Mouse (Mus musculus) urinary bladder, postnatal 4 days (tissue): ENCODE measurements around the gene Kcna5.

Experiments
- DNase-seq, 2 experiments: peaks; one replicate each; pipeline ENCODE4 v3.0.0; 2021 to 2022; ENCODE audit warnings: low spot score in 2 of 2

The Kcna5 gene

DNA sequence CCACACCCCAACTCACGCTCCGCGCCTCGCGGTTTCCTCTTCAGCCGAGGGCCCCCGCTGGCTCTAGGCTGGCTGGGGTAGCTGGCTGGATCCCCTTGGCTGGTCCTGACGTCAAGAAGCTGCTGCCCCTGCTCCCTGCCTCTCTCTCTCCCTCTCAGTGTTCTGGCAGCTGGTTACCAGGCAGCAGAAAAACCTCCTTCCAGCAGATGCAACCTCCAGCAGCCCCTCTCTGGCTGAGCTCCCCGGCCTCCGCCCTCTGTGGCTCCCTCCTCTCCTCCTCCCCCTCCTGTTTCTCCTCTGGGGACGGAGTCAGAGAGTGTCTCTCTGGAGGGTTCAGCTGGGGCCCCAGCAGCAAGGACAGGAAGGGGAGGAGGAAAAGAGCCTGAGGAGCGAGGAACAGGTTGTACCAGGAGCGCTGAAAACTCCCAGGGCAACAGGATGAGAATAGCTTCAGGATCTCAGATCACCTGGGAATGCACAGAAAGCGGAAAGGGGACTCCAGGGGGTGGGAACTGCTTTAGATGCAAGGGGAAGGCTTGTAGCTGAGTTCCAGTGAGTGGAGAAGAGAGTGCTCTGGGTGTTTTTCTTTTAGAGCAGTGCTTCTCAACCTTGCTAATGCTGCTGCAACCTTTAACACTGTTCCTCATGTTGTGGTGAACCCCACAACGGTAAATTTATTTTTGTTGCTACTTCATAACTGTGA, at the start of gene Kcna5:
Gene Kcna5 (minus strand): TSS at position 205 of the 703 bp plus-strand sequence.
- DNase-seq, result peak in 1 of 2 experiments; percentile 36

DNA sequence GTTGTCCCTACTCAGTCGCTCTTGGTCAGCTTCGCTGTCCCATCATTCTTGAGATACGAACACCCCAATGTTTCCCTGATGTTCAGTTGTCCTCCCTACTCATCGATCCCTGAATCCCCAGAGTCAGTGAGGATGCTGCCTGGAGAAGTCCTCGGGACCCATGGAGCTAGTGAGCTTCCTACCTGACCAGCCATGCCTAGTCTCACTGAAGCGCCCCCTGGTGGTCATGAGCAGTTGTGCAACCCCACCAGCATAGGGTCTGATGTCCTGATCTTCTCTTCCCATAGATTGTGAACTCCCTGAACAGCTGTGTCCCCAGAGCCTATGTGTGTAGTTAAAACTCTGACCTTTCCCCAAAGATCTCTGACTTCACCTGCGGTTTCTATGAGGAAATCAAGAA, 47.9 kb upstream of the Kcna5 start:
- DNase-seq, result no peak

DNA sequence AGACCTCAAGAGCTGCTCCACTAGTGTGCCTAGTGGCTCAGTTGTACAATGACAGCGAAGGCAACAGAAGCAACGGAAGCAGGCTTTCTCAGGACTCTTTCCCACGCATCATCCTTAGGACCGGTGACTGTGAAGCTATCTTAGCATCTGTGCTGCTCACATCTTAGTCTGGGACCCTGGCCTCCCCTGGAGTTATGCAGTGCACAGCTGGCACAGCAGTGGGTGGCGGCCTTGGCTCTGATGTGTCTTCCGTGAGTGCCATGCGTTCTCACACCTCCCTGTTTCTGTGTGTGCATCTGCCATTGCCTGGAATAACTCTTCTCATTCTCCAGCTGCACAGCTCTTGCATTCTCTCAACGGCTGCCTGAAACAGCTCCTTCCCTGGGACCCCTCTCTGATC, 46.4 kb upstream of the Kcna5 start:
- no peak for DNase-seq

DNA sequence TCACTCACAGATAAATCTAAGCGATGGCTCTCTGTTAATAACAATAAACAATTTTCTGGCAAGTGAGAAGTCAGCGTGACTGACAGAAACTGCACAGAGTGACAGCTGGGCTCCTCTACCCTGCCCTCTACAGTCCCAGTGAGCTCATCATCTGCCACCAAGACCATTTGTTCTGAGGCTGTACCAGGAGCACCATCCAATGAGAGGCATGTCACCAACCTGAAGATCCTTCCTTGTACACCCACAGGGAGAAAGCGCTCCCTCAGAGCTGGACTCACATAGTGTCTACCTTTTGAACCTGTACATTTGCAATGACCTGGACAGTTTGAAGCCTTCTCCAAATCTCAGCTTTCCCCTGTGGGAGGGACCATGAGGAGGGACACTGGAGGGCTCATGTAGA, 45.4 kb upstream of the Kcna5 start:
- no peak for DNase-seq

DNA sequence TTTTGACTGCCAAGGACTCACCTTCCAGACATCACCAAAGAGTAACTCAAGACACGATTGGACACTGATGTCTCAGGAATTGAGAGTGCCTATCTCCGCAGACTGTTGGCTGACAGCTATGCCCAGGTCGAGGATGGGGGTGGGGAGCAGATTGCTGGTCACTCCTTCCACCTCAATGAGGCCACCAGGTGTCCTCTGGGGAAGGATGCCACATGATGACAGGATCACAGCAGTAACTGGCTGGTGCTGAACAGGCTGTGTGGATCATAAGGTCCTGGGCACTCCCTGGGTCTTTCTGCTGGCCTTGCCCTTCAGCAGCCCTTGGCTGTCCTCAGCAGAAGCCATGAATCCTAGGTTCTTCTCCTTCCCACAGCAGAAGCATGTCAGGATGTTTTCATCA, 42.2 kb upstream of the Kcna5 start:
- DNase-seq, result no peak

DNA sequence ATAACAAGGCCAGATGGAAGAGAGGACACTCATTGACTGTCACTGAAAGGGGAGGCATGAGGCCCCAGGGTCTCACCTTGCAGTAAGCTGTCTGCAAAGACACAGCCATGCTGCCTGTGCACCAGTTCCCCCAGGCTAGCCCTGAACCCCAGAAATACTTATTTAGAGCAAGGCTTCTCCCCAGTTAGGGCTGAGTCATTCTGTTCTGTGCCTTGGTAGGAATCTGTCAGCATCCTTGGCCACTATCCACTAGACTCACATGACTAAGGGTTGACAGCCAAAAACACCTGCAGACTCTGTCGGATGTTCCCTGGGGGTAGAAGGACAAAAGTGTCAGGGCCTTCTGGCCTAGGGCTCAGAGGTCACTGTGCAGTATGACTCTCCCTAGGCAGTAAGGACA, 41.4 kb upstream of the Kcna5 start:
- no peak for DNase-seq

DNA sequence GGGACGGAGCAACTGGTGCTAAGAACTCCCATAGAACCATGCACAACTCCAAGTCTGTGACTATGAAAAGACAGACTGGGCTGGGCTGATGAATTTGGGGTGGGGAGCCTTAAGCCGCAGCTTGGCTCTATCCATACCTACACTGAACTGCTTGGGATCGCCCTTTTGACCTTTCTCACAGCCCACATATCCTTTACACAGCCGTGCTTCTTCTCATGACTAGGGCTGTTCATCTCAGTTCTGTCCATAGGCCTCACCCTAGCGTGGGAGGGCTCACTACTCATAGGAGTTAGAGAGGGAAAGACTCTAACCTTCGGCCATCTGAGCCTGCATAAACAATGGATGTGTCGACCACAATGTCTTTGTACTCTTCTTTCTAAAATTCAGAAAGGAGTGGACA, 39.6 kb upstream of the Kcna5 start:
- DNase-seq, result no peak

DNA sequence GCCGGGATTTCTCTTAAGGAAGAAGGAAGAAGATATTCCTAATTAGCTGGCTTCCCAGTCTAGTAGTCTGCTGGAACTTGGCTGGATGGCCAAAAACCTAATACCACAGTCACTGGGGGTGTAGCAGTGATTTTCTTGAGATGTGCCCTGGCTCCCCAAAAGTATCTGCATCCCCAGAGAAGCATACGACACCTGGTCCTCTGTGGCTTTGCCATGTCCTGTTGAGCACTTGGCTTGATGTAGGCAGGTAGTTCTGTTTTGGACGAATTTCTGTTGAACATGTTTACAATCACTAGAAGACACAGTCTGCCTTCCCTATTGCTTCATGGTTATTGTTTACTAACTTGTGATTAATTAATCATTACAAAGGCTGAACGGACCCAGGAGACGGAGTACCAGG, 37.8 kb upstream of the Kcna5 start:
- DNase-seq, result no peak

DNA sequence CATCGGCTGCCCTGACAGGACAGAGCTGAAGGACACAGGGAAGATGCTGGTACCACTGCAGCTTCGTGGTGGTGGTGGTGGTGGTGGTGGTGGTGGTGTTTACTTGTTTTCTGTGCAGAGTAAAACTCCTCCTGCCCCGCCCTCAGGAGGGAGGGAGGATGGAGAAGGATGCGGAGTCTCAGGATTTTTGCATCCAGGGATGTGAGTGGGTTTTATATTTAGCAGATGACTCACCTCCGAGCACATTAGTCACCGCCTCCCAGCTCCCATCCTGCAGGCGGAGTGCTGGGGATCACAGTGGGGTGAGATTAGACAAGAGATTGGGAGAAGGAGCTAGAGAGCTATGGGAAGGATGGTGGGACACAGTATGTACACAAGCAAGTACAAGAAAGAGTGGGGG, 34.6 kb upstream of the Kcna5 start:
- DNase-seq, result no peak

DNA sequence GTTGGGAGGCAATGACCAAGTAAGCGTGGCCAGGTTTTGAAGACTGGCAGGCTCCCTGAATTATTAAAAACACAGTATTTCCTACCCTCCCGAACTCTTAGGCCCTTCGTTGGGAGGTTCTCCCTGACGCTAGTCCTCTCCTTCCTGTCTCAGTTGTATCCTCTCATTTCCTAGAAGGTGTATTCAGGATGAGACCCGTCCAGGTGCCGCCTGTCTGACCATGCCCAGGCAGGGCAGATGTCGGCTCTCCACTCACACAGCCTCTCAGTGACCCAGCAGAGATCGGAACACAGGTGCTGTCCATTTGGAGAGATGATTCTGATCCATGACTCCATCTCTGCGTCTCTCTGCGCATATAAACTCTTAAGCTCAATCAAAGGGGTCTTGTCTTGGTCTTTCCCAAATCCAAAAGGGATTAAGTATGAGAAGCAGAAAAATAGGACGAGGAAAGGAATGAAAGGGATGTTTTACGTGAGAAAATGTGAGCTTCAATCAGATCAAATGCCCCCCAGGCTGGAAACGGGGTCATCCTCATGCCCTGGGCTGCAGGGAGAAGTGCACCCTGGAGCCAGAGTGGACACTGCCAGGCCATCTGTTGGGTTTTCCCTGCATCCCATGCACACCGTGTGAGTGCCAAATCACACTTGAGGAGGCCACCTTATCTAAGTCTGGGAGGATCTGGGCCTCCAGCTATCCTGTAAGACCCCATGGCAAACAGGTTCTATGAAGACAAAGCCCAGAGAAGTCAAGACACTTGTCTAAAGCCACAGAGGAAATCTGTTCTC, 33.0 kb upstream of the Kcna5 start:
- no peak for DNase-seq

DNA sequence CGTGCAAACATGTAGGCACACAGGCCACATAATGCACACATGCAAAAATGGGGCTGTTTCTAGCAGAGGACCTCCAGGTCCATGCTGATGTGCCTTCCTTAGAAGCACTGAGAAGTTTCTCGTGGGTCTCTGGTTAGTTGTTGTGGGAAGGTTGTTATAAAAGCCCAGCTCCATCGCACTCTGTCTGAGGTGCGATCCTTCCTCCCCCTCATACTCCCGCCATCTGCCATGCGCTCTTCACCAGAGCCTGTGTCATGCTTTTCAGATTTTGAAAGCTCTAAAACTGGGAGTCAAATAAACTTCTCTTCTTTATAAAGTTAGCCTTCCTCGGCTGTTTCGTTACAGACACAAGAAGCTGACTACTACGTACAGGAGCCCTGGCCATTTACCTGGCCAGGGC, 32.1 kb upstream of the Kcna5 start:
- DNase-seq, result no peak

DNA sequence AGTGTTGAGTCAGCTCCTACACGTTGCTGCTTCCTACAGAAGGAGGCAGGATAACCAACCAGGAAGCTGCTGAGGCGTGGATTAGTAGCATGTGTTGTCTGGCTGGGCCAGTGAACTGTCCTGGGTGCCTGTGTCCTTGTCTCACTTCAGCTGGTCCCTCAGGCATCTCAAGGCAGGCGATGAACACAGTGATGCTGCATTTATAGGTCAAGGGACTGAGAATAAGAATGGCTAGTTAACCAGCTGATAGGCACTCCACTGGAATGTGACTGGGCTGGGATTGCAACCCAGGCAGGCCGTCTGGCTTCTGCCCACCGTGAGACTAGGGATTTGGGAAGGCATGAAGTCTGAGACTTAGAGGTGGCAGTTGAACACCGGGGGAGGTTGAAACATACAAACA, 29.2 kb upstream of the Kcna5 start:
- no peak for DNase-seq

DNA sequence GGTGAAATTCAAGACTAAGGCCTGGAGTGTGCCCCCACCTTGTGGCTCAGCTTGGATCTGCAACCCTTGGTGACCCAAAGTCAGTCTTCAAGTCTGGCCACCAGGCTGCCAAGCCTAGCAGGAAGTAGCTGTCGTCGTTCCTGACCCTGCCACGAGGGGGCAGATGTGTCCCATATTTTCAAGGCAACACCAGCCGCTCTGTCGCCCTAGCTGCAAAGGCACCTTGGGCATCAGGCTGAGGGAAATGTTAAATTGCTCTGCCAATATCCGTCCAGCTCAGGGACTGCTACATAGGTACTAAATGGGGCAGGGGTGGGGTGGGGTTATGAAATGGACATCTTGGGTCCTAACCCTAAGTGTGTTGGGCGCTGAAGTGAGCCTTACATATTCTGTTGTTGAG, 28.7 kb upstream of the Kcna5 start:
- DNase-seq, result peak; percentile 62 to 85

DNA sequence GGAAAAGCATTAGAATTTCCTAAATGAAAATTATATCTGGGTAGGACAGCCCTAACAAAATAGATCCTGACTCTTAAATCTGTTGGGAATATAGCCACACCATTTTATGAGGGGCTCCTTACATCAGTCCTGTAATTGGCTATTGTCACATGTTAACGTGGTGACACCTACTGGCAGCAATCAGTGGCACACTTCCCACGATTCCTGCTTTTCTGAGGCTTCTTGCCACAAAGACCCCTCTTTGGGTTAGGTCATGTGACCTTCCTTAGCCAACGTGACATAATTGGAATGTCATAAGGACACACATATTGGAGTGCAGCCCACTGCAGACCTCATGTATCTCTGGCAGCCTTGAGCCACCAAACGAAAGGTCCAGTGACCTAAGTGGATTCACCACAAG, 26.5 kb upstream of the Kcna5 start:
- DNase-seq, result no peak

DNA sequence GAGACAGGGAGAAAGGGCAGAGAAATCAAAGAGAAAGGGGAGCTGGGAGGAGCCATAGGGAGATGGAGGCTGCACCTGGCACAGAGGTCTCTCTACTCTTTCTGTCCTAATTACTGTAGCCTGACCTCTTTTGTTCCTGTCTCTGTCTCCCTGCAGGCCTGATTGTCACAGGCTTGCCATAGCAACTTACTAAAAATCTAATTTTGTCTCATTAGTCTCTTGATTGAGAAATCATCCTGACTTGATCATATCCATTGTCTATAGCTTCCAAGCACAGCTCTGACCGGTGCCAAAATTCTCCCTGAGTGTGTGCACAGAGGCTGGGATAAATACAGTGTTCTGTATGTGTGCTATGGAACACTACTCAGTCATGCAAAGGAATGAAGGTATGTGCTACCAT, 25.5 kb upstream of the Kcna5 start:
- no peak for DNase-seq

DNA sequence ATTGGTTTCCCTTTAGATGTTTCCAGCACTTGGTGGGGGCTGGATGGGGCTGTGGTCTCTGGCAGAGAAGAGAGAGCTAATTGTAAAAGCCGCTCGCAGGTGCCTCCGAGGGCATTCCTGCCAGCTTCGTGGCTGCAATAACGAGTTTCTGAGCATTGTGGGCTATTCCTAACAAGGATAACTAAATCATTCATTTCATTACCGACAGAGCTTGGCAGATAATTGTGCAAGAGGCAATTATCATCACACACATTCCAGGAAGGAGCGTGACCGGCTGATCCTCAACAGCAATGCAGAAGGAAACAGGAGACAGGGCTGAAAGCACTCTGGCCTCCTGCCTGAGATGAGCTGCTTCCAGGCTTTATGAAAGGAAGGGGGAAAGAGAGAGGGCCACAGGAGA, 24.8 kb upstream of the Kcna5 start:
- no peak for DNase-seq

DNA sequence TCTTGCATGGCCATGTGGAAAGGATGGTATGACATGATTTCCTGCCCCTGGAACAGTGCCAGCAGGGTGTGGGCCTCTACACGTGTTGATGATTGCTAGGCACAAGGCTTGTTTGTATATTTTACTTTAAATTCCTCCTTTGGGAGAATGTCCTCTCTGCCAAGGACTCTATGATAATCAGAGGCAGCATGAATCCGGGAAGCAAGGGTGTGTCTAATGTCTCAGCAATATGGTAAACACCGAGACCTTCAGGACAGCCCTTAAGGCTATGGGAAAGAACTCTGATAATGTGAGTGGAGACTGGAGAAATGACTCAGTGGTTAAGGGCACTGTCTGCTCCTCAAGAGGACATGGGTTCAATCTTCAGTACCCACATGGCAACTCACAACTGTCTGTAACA, 23.1 kb upstream of the Kcna5 start:
- DNase-seq, result no peak

DNA sequence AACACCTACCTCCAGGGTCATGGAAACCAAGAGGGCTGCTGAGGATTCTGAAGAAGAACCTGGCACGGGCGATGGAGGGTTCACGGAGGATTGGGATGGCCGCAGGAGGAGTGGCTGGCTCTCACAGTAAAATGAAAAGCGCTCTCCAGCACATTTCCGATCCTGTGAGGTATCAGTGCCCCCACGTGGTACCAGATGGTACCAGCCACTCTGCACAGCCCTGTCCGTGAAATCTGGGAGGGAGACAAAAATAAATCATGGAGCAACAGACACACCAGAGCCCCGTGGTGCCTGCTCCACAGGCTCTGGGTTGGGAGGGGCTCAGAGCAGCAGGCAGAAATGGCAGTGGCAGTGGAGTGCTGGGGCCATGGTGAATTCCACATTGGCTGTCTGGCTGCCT, 18.6 kb upstream of the Kcna5 start:
- DNase-seq, result no peak

DNA sequence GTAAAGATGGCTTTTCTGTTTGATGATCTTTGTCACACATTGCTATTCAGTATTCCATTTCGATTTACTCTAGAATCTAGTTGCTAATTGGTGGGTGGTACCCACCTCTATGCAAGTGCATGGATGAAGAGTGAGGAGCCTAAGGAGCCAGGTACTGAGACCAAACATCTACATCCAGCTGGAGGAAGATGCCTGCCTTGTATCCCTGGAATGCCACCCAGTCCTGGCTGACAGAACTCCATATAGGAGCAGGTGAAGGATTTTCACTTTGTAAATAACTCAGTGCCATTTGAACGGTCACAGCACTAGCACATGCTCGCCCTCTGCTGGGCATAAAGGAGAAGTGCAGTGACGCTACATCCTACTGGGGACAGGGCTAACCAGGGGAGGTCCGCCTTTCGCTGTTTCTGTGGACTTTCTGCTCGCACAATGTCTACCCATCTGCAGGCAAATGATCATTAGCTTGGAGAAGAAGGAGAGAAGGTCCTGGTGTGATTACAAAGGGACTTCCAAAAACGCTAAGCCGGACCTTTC, 16.7 kb upstream of the Kcna5 start:
- DNase-seq, result no peak

DNA sequence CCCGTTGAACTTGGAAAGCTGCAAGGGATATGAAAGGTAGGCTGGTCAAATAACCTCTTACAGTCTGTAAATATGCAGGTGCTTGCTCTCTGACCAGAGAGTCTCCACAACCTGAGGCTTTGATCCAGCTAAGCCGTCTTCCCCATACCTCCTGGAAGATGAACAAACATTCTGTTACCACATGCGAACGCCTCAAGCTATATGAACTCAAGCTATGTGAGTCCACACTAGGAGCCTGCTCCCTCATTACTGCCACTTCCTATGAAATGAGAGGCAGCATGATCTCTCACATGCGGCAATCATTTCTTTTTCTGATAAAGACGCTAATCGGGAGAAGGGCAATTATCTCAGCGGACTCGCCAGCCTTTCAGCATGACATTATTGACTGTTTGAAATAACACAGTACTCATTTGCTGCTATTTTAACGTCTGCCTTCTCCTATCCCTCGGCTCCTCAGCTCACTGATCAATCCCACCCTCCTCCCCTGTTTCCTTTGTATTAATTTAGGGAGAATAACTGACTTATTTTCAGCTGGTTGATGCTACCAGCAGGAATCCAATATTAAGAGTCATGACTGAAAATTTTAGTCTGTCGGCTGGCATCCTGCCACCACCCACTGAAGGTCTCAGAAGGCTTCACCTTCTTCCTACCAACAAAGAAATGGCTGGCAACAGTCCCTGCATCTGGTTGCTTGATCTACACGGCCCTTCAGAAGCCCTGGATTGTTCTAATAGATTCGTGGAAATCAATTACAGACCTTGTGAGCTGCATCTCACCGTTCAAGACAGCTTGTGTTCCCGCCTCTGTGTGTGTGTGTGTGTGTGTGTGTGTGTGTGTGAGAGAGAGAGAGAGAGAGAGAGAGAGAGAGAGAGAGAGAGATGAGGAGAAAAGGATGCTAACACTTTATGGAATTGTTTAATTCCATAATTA, 9.2 kb upstream of the Kcna5 start:
- DNase-seq, result no peak

DNA sequence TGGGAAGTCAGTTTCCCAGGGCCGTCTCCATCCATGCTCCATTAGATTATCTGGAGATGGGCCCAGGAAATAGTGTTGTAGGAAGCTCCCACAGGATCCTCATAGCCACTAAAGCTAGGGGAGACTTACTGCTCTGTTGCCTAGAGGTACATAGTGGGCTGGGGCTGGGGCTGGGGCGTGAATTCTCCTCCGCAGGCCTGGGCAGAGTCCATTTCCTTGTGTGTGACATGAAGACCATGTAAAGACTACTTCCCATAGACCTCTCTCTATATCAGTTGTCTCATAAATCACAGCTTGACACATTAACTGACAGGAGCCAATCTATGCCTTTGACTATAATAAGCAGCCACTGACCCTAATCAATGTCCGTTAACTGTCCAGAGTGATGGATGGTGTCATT, 7.5 kb upstream of the Kcna5 start:
- no peak for DNase-seq

DNA sequence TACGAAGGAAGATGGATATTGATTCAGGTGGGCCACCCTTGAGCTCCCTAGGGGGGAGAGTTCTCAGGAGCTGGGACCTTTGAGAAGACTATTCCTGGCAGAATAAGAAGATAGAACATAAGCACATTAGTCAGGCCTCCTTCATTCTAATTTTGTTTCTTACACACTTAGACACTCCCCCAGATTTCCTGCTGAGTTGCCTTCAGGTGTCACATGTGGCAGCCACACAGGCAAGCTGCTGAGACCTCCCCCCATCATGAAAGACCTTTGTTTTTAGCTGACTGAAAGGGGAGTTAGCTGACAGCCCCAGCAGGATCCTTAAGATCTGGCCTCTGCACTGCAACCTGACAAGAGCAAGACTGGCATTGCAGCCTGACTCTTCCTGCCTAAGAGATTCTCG, 2.3 kb upstream of the Kcna5 start:
- no peak for DNase-seq
